Mouse (Mus musculus): ENCODE results near the gene Zfp423.

- TF ChIP-seq CTCF (IDR thresholded peaks at IDR 0.05) (no peak), EP300 (IDR thresholded peaks at IDR 0.05) (no peak)
These were observed 338.2 kb downstream of the Zfp423 start for GRCm38 (mm10) chr8:87621181-87621580.

Data from lung, postnatal 0 days (tissue).